In genomic region chr5:31591122-31591521, GRCm38 (mm10) we compare ENCODE assay signal across 22 mouse cellular contexts.
A peak's percentile ranks its signal among the peaks of the same experiment; 100 is the strongest.
DNase-seq lines count a peak whose midpoint lies in the region; ATAC-seq lines count a peak whose summit lies in the region.
"Had no signal": no experiment of that assay in that cellular context is flagged by ENCODE, and none has a peak within 500 bp of the region (broad histone marks: within the 10 kb centered on the region; RNA-seq: fewer than 3 reads in every experiment).

No protein-coding gene starts in this region.

- peak; percentile 86 for ATAC-seq in frontal cortex, adult (ENCODE audit: low TSS enrichment)
- ATAC-seq: activated CD4-positive, CD25-positive, alpha-beta regulatory T cell, adult 4 months; CD4-positive, CD25-positive, alpha-beta regulatory T cell, adult 4 months; forebrain, embryonic 14.5 days; forebrain, embryonic 16.5 days; Patski had no signal

- DNase-seq in frontal cortex, postnatal 14 days (ENCODE audit: low spot score in 2 of 2), result no peak
- DNase-seq in heart, adult 11 months, result peak; percentile 58
- no peak for DNase-seq in heart, adult 9 months (ENCODE audit: low spot score in 2 of 2)
- DNase-seq in brain, adult 2 months (ENCODE audit: low read depth, low spot score), result peak; percentile 83
- no peak for DNase-seq in ovary, adult 18-20 months (ENCODE audit: low spot score)
- DNase-seq: adrenal gland, adult 8-10 months; adrenal gland, postnatal 14 days; adrenal gland, postnatal 36 days; B cell, adult 2 months; cerebellum, adult 11 months; cerebellum, adult 18-20 months; cerebellum, adult 8-10 months; cerebellum, adult 9-11 months; cerebellum, postnatal 14 days; cerebellum, postnatal 36 days; embryo, embryonic 11 days had no signal

Comparison
In these comparisons a context has a peak if more than half of its experiments do, and no peak if none do; other contexts are left out.
1. DNase-seq: peak in heart, adult 11 months (single experiment) and brain, adult 2 months (single experiment); none in frontal cortex, postnatal 14 days (0 of 2), heart, adult 9 months (0 of 2) and ovary, adult 18-20 months (single experiment).